Mouse (Mus musculus) retina, postnatal 7 days (tissue): ENCODE data around the gene Sar1b.

Source experiments
- DNase-seq: peaks from one replicate; pipeline ENCODE4 v3.0.0-alpha.2; 2012; ENCODE audit warnings: low read depth, low spot score

The Sar1b gene

GRCm38 (mm10) chr11:51824867-51825424 is 61.5 kb downstream of the Sar1b start:
- no peak for DNase-seq

- no peak for DNase-seq
Observed at GRCm38 (mm10) chr11:51831962-51832909, 68.7 kb downstream of the Sar1b start.

DNA sequence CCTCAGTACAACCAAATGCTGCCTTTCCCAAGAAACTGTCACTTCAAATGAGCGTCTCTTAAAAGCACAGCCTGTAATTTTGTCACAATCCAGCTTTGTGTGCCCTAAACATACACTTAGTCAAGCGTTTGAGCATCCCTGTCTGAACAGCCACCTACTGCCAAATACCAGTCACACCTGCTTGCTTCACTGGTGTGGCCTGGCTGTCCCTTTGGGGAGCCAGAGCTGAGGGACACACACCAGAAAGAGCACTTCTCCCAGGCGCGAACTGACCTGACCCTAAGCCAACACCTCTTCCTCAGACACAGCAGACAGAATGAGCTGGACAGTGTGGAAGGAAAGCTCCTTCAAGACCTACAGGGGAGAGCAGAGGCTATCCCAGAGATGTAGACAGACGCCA is 69.5 kb downstream of the Sar1b start:
- no peak for DNase-seq

DNA sequence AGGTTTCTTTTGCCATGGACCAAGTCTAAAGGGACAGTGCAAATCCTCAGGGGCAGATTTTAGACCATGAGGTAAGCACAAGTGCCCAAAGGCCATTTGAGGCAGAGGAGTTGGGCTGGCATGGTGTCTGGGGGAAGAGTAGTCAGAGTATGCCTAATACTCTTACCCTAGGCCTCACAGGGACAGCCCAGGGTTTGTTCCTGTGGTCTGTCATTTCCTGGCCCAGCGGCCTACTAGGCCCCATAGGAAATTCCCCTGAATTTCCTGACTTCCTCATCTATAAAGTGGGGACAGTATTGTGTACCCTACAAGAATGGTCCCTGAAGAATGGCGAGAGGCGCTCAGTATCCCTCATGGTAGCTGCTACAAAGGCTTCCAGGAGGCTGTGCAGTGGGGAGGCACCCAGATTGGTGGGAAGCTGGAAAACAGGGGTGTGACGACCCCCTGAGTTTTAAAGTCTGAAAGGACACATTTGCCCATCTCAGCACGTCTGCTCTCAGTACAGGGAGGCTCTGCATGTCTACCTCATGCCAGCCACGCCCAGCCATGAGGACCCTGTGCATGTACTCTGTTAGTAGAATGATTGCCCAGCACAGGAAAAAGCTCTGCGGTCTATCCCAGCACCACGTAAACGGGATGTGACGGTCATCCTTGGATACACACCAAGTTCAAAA is 70.0 kb downstream of the Sar1b start:
- no peak for DNase-seq

- DNase-seq: no peak
Observed at GRCm38 (mm10) chr11:51834067-51834411, 70.6 kb downstream of the Sar1b start.

DNA sequence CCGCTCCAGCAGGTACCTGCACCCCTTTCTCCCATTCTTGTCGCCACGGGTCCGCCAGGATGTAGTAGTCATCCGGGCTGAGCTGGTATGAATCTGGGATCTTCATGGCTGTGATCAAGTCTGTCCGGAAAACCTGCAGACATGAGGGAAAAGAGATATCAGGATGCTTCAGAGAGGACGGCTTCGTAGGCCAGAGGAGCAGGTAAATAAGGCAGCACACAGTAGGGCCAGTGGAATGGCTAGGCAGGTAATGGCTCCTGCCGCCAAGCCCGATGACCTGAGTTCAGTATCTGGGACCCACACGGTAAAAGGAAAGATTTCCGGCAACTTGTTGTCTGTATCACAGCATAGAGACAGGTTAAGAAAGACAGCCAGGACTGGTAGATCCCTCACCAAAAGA is 72.1 kb downstream of the Sar1b start:
- DNase-seq: no peak

GRCm38 (mm10) chr11:51836506-51836905 is 73.0 kb downstream of the Sar1b start:
- DNase-seq: no peak

- no peak for DNase-seq
Observed at GRCm38 (mm10) chr11:51837164-51838153, 74.0 kb downstream of the Sar1b start.

DNA sequence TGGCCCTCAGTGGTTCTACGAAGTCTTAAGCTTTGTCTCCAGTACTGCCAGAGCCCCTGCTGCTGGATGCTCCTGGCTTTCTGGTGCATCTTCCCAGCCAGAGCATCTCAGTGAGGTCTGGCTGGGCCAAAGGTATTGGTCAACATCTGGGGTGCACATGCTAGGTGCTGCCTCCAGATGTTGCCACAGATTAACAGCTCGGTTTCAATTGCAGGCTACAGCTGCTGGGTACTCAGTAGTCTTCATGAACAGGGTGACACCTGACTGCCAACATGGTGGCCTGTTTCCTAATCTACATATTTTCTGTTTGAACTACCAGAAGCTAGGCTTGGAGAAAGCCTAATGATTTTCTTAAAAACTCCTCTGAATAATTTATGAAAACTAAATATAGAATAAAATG is 75.6 kb downstream of the Sar1b start:
- DNase-seq: no peak

GRCm38 (mm10) chr11:51839973-51840372 is 76.5 kb downstream of the Sar1b start:
- DNase-seq: no peak

DNA sequence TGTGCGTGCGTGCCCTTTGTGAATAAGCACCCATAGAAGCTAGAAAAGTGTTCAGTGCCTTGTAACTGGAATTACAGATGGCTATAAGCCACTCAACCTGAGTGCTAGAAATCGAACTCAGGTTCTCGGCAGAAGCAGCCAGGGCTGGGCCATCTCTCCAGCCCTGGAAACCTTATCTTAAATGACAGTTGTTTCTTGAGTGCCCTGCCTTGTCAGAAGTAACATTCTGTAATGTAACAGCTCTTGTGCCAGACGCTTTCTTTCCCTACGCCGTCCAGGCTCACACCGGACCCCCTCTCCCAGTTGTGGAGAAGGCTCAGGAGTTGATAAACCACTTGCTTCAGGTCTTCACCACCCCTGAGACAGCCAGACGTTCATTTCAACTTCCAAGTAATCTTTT is 77.2 kb downstream of the Sar1b start:
- DNase-seq: no peak

GRCm38 (mm10) chr11:51841149-51841548 is 77.7 kb downstream of the Sar1b start:
- DNase-seq: no peak
